Mouse (Mus musculus): ENCODE data around the gene Tnks2.

Gene Tnks2

GRCm38 (mm10) chr19:36932613-36933012, 98.6 kb downstream of the Tnks2 start:
- DNase-seq (ENCODE audit: low spot score in 2 of 2), result peak in 1 of 2 experiments; percentile 27

DNA sequence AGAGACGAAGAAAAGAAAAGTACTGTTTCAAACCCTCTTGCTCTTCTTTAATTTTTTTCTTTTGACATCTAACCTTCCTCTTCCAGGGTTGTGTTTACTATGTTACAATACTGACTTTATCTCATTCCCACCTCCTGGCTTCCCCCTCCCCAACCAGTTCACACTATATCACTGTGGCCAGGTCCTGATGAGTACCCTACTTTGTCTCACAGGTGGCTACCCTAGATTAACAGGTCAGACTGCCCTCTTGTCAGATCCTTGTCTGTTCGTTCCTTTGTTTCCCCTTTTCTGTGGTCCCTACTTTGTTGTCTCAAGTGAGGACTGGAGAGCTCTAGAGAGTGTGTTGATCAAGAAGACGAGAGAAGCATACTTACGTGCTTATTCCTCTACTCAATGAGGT, 102.3 kb downstream of the Tnks2 start:
- no peak for DNase-seq (ENCODE audit: low spot score in 2 of 2)

GRCm38 (mm10) chr19:36938008-36938407, 104.0 kb downstream of the Tnks2 start:
- DNase-seq (ENCODE audit: low spot score in 2 of 2), result no peak

DNA sequence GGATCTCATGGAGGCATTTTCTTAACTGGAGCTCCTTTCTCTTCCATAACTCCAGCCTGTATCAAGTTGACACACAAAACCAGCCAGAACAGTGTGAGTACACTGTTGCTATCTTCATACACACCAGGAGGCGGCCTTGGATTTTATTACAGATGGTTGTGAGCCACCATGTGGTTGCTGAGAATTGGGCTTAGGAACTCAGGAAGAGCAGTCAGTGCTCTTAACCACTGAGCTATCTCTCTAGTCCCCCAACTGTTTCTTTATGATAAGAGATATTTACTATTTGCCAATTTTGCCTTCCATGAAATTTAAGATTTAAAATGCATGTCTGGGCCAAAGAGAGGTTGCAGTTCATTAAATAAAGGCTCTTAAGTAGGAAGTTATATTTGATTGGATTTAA, 106.0 kb downstream of the Tnks2 start:
- no peak for DNase-seq (ENCODE audit: low spot score in 2 of 2)
